Mouse (Mus musculus): ENCODE data around the gene C2cd4d. TPM values are rescaled to one million over a fixed set of nuclear protein-coding genes. Genes with fewer than 3 reads are reported as not detected.
A peak's percentile ranks its signal among the peaks of the same experiment; 100 is the strongest.

The C2cd4d gene
- polyA plus RNA-seq, 1 experiment from 2014 or later = 2.5 TPM

GRCm38 (mm10) chr3:94366761-94367160 lies 4.5 kb downstream of the C2cd4d start:
- H3K9me3 ChIP-seq (replicated peaks) = no peaks in the 10 kb centered on the region
- H3K36me3 ChIP-seq = no peaks in the 10 kb centered on the region
- WGBS = 20% methylated on average over 3 of the region's 3 CpGs
- peaks cover 22% of the 10 kb centered on the region for H3K4me1 ChIP-seq
- H3K27me3 ChIP-seq = peaks cover 46% of the 10 kb centered on the region
- no peak overlapping the region for H3K9ac ChIP-seq
- H3K4me3 ChIP-seq = no peak overlapping the region
- no peak overlapping the region for H3K27ac ChIP-seq
- ATAC-seq (ENCODE audit: low FRiP score) = peak; percentile 14; the same call in 1 of the 2 replicates
- H3K4me2 ChIP-seq (replicated peaks) = no peak overlapping the region

- no peak for ATAC-seq (ENCODE audit: low FRiP score)
- peaks cover 21% of the 10 kb centered on the region for H3K4me1 ChIP-seq
- H3K4me2 ChIP-seq (replicated peaks) = no peak overlapping the region
- peaks cover 39% of the 10 kb centered on the region for H3K27me3 ChIP-seq
- H3K36me3 ChIP-seq = no peaks in the 10 kb centered on the region
- no peak overlapping the region for H3K27ac ChIP-seq
- WGBS = 82% methylated on average over 6 of the region's 6 CpGs
- H3K4me3 ChIP-seq = no peak overlapping the region
- no peak overlapping the region for H3K9ac ChIP-seq
- H3K9me3 ChIP-seq (replicated peaks) = no peaks in the 10 kb centered on the region
Measured at GRCm38 (mm10) chr3:94367511-94367910, 5.3 kb downstream of the C2cd4d start.

- Histone ChIP-seq H3K36me3 (no peaks in the 10 kb centered on the region), H3K4me2 (replicated peaks) (no peak overlapping the region), H3K27ac (no peak overlapping the region), H3K9ac (no peak overlapping the region), H3K4me3 (no peak overlapping the region), H3K4me1 (peaks cover 25% of the 10 kb centered on the region), H3K27me3 (peaks cover 39% of the 10 kb centered on the region), H3K9me3 (replicated peaks) (no peaks in the 10 kb centered on the region)
- 69% methylated on average over 6 of the region's 6 CpGs for WGBS
- ATAC-seq (ENCODE audit: low FRiP score) = no peak
Measured at GRCm38 (mm10) chr3:94368631-94369030, 6.4 kb downstream of the C2cd4d start.

- Histone ChIP-seq H3K36me3 (no peaks in the 10 kb centered on the region), H3K4me3 (no peak overlapping the region), H3K27me3 (peaks cover 34% of the 10 kb centered on the region), H3K4me1 (peaks cover 23% of the 10 kb centered on the region), H3K9me3 (replicated peaks) (no peaks in the 10 kb centered on the region), H3K9ac (no peak overlapping the region), H3K4me2 (replicated peaks) (no peak overlapping the region), H3K27ac (no peak overlapping the region)
- ATAC-seq (ENCODE audit: low FRiP score) = no peak
- 63% methylated on average over 2 of the region's 2 CpGs for WGBS
Measured at GRCm38 (mm10) chr3:94369709-94370108, 7.5 kb downstream of the C2cd4d start.

GRCm38 (mm10) chr3:94371637-94372036 lies 9.4 kb downstream of the C2cd4d start:
- Histone ChIP-seq H3K4me3 (no peak overlapping the region), H3K4me2 (replicated peaks) (peak overlapping the region; percentile 37), H3K4me1 (peaks cover 23% of the 10 kb centered on the region), H3K36me3 (no peaks in the 10 kb centered on the region), H3K9ac (no peak overlapping the region; the same call in 1 of the 2 replicates), H3K27ac (no peak overlapping the region), H3K27me3 (peaks cover 18% of the 10 kb centered on the region), H3K9me3 (replicated peaks) (no peaks in the 10 kb centered on the region)
- WGBS = 6% methylated on average over 11 of the region's 11 CpGs
- ATAC-seq (ENCODE audit: low FRiP score) = no peak

GRCm38 (mm10) chr3:94372038-94372437 lies 9.8 kb downstream of the C2cd4d start:
- H3K9ac ChIP-seq = no peak overlapping the region; the same call in 1 of the 2 replicates
- peaks cover 18% of the 10 kb centered on the region for H3K27me3 ChIP-seq
- H3K4me2 ChIP-seq (replicated peaks) = peak overlapping the region; percentile 37

GRCm38 (mm10) chr3:94372641-94373040 lies 10.4 kb downstream of the C2cd4d start, which contains the start of gene Rorc:
Gene Rorc, plus strand, starts transcription at chr3:94372794.
- Histone ChIP-seq H3K36me3 (no peaks in the 10 kb centered on the region), H3K9ac (peak within 1 kb of the TSS; percentile 39), H3K4me3 (peak within 1 kb of the TSS; percentile 11), H3K9me3 (replicated peaks) (no peaks in the 10 kb centered on the region), H3K27me3 (peaks cover 18% of the 10 kb centered on the region), H3K27ac (no peak within 1 kb of the TSS), H3K4me2 (replicated peaks) (peak within 1 kb of the TSS; percentile 40), H3K4me1 (peaks cover 26% of the 10 kb centered on the region)
- WGBS = 12% methylated on average over 5 of the region's 5 CpGs
- ATAC-seq (ENCODE audit: low FRiP score) = peak; percentile 6; the same call in 1 of the 2 replicates

More at GRCm38 (mm10) chr3:94372038-94372437, 9.8 kb downstream of the C2cd4d start:
- ATAC-seq (ENCODE audit: low FRiP score) = no peak
- Histone ChIP-seq H3K36me3 (no peaks in the 10 kb centered on the region), H3K9me3 (replicated peaks) (no peaks in the 10 kb centered on the region), H3K27ac (no peak overlapping the region), H3K4me1 (peaks cover 23% of the 10 kb centered on the region), H3K4me3 (no peak overlapping the region)
- 0% methylated on average over 3 of the region's 3 CpGs for WGBS

GRCm38 (mm10) chr3:94373090-94373489 lies 10.9 kb downstream of the C2cd4d start:
- Histone ChIP-seq H3K27ac (no peak overlapping the region), H3K27me3 (peaks cover 18% of the 10 kb centered on the region), H3K36me3 (no peaks in the 10 kb centered on the region), H3K9ac (peak overlapping the region; percentile 39; the same call in 1 of the 2 replicates), H3K4me3 (peak overlapping the region; percentile 6), H3K4me1 (peaks cover 26% of the 10 kb centered on the region), H3K4me2 (replicated peaks) (peak overlapping the region; percentile 40), H3K9me3 (replicated peaks) (no peaks in the 10 kb centered on the region)
- peak; percentile 60; the same call in 1 of the 2 replicates for ATAC-seq (ENCODE audit: low FRiP score)
- 2% methylated on average over 10 of the region's 10 CpGs for WGBS

GRCm38 (mm10) chr3:94373597-94374011 lies 11.4 kb downstream of the C2cd4d start:
- 0% methylated on average over 5 of the region's 5 CpGs for WGBS
- Histone ChIP-seq H3K27ac (no peak overlapping the region), H3K9me3 (replicated peaks) (no peaks in the 10 kb centered on the region), H3K4me3 (peak overlapping the region; percentile 6), H3K4me2 (replicated peaks) (peak overlapping the region; percentile 40), H3K4me1 (peaks cover 26% of the 10 kb centered on the region), H3K27me3 (peaks cover 18% of the 10 kb centered on the region), H3K36me3 (no peaks in the 10 kb centered on the region), H3K9ac (peak overlapping the region; percentile 39)
- peak; percentile 55 for ATAC-seq (ENCODE audit: low FRiP score)

- no peaks in the 10 kb centered on the region for H3K36me3 ChIP-seq
- no peak for ATAC-seq (ENCODE audit: low FRiP score)
- no peak overlapping the region for H3K4me3 ChIP-seq
- no peaks in the 10 kb centered on the region for H3K9me3 ChIP-seq (replicated peaks)
- no peak overlapping the region for H3K27ac ChIP-seq
- no peak overlapping the region for H3K4me2 ChIP-seq (replicated peaks)
- H3K4me1 ChIP-seq = peaks cover 26% of the 10 kb centered on the region
- no peak overlapping the region for H3K9ac ChIP-seq
- peaks cover 18% of the 10 kb centered on the region for H3K27me3 ChIP-seq
Measured at GRCm38 (mm10) chr3:94374636-94375035, 12.4 kb downstream of the C2cd4d start.

- Histone ChIP-seq H3K4me1 (peaks cover 26% of the 10 kb centered on the region), H3K27me3 (peaks cover 18% of the 10 kb centered on the region), H3K4me3 (no peak overlapping the region), H3K36me3 (no peaks in the 10 kb centered on the region), H3K9ac (no peak overlapping the region), H3K4me2 (replicated peaks) (no peak overlapping the region), H3K27ac (no peak overlapping the region), H3K9me3 (replicated peaks) (no peaks in the 10 kb centered on the region)
- no peak for ATAC-seq (ENCODE audit: low FRiP score)
- 71% methylated on average over 2 of the region's 2 CpGs for WGBS
Measured at GRCm38 (mm10) chr3:94375146-94375545, 12.9 kb downstream of the C2cd4d start.

GRCm38 (mm10) chr3:94375861-94376260 lies 13.6 kb downstream of the C2cd4d start:
- 47% methylated on average over 5 of the region's 5 CpGs for WGBS
- H3K9ac ChIP-seq = no peak overlapping the region
- peaks cover 18% of the 10 kb centered on the region for H3K27me3 ChIP-seq

More at GRCm38 (mm10) chr3:94375861-94376260, 13.6 kb downstream of the C2cd4d start:
- H3K27ac ChIP-seq = no peak overlapping the region
- H3K36me3 ChIP-seq = no peaks in the 10 kb centered on the region
- peaks cover 29% of the 10 kb centered on the region for H3K4me1 ChIP-seq
- no peaks in the 10 kb centered on the region for H3K9me3 ChIP-seq (replicated peaks)
- no peak overlapping the region for H3K4me2 ChIP-seq (replicated peaks)
- H3K4me3 ChIP-seq = no peak overlapping the region
- ATAC-seq (ENCODE audit: low FRiP score) = no peak
